Comparison of ENCODE assay signal across 8 mouse cellular contexts in the genomic region with DNA sequence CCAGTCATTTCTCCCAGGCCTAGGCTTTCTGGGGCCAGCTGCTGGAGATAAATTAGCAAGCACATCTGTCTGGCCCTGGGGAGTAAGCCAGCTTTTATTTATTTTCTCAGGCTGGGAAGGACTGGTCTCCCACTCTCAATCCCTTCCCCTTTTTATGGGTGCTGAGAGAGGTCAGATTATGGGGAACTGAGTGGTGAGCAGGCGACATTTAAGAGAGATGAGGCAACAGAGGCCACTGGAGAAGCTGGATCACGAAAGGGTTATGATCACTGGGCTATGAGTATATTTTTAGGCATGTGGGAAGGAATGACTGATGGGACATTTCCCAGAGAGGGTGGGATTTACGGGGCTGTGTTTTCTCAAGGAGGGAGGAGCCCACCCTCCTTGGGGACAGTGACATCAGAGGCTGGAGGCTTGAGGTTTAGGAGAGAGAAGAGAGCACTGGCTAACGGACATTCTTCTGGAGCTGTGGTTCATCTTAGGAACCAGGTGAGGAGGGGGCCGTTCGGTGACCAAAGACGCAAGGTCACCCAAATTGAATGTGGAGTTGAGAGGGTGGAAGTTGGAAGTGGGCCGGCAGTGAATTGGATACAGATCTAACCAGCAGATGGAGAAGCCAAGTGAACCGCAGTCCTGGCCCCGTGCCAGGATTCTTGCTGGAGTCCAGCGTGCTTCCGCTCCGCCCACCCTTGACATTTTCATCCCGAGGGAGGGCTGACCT.
DNase-seq lines count a peak whose midpoint lies in the region; ATAC-seq lines count a peak whose summit lies in the region.

No protein-coding gene starts in this region.

- 0 out of 2 replicates have a peak, but pooled peaks have one; percentile 27 for ATAC-seq in midbrain, embryonic 13.5 days
- no peak for ATAC-seq in midbrain, embryonic 15.5 days (replicated peaks)
- ATAC-seq in intestine, embryonic 15.5 days, result peak; percentile 43
- peak; percentile 73 for ATAC-seq in monocyte, adult 5-6 weeks (replicated peaks; ENCODE audit: insufficient number of reproducible peaks, low FRiP score, low TSS enrichment, poor library complexity, severe bottlenecking)

- H3K4me1 ChIP-seq in midbrain, embryonic 13.5 days (replicated peaks), result peaks cover 12% of the 10 kb centered on the region
- H3K4me1 ChIP-seq in midbrain, embryonic 15.5 days, result peaks cover 8% of the 10 kb centered on the region; the same call in 1 of the 2 replicates
- peaks cover 46% of the 10 kb centered on the region for H3K4me1 ChIP-seq in intestine, embryonic 15.5 days (replicated peaks)

- 55% methylated on average over 14 of the region's 14 CpGs for WGBS in midbrain, embryonic 13.5 days
- 48% methylated on average over 14 of the region's 14 CpGs for WGBS in midbrain, embryonic 15.5 days
- 18% methylated on average over 14 of the region's 14 CpGs for WGBS in intestine, embryonic 15.5 days

- intact Hi-C loops in left cerebral cortex, postnatal 4 days (cut with DNase I), result no loop called here

- H3K4me3 ChIP-seq in midbrain, embryonic 13.5 days (replicated peaks), result no peak overlapping the region
- no peak overlapping the region for H3K4me3 ChIP-seq in midbrain, embryonic 15.5 days
- no peak overlapping the region for H3K4me3 ChIP-seq in intestine, embryonic 15.5 days (replicated peaks)

- no peaks in the 10 kb centered on the region for H3K27me3 ChIP-seq in midbrain, embryonic 13.5 days
- H3K27me3 ChIP-seq in midbrain, embryonic 15.5 days (replicated peaks), result no peaks in the 10 kb centered on the region
- H3K27me3 ChIP-seq in intestine, embryonic 15.5 days (replicated peaks), result no peaks in the 10 kb centered on the region

- H3K36me3 ChIP-seq in midbrain, embryonic 13.5 days, result no peaks in the 10 kb centered on the region
- no peaks in the 10 kb centered on the region for H3K36me3 ChIP-seq in midbrain, embryonic 15.5 days (replicated peaks)
- no peaks in the 10 kb centered on the region for H3K36me3 ChIP-seq in intestine, embryonic 15.5 days

- H3K9me3 ChIP-seq in midbrain, embryonic 13.5 days, result no peaks in the 10 kb centered on the region
- H3K9me3 ChIP-seq in midbrain, embryonic 15.5 days, result no peaks in the 10 kb centered on the region
- no peaks in the 10 kb centered on the region for H3K9me3 ChIP-seq in intestine, embryonic 15.5 days

- H3K27ac ChIP-seq in midbrain, embryonic 13.5 days, result no peak overlapping the region
- H3K27ac ChIP-seq in midbrain, embryonic 15.5 days, result no peak overlapping the region
- peak overlapping the region; percentile 51 for H3K27ac ChIP-seq in intestine, embryonic 15.5 days

- H3K9ac ChIP-seq in midbrain, embryonic 13.5 days (replicated peaks), result no peak overlapping the region
- H3K9ac ChIP-seq in midbrain, embryonic 15.5 days, result no peak overlapping the region
- 0 out of 2 replicates have a peak overlapping the region, but pooled peaks have one; percentile 8 for H3K9ac ChIP-seq in intestine, embryonic 15.5 days

- DNase-seq in cerebellum, adult 9-11 months, result peak; percentile 69
- DNase-seq in gastrocnemius, postnatal 25 days, result peak; percentile 82
- DNase-seq in left cerebral cortex, postnatal 4 days, result peak; percentile 88
- DNase-seq in testis, postnatal 10 days (ENCODE audit: low spot score), result peak; percentile 90

- no peak overlapping the region for H3K4me2 ChIP-seq in midbrain, embryonic 13.5 days (replicated peaks)
- H3K4me2 ChIP-seq in midbrain, embryonic 15.5 days, result no peak overlapping the region
- peak overlapping the region; percentile 43 for H3K4me2 ChIP-seq in intestine, embryonic 15.5 days (replicated peaks)
